Mouse (Mus musculus) MEL (cell line): ENCODE results near the gene Bicd2. TPM values are rescaled to one million over a fixed set of nuclear protein-coding genes. Genes with fewer than 3 reads are reported as not detected.

Source experiments
- DNase-seq: peaks from one replicate; pipeline ENCODE4 v3.0.0; 2011; ENCODE audit warnings: low read depth, low spot score
- H3K27ac ChIP-seq: 2 replicates; pipeline ENCODE4 v1.5.1; 2012; ENCODE audit warnings: low read depth, mild to moderate bottlenecking, control low read depth, low read length, moderate library complexity; ENCODE audit not compliant: control insufficient read depth
- H3K27me3 ChIP-seq, 2 experiments: fragments of 150-350 bp in 1 of 2; sonication (generic) in 1 of 2; 2 replicates each; pipeline ENCODE4 v1.6.1; 2012; ENCODE audit warnings: low read length in 2 of 2, mild to moderate bottlenecking in 2 of 2, improper control_type of control experiment in 1 of 2, moderate library complexity in 1 of 2; ENCODE audit not compliant: insufficient read depth in 2 of 2, control insufficient read depth in 1 of 2
- H3K36me3 ChIP-seq, 2 experiments: 2 replicates each; pipeline ENCODE4 v1.6.1; 2012 to 2014; ENCODE audit warnings: low read length in 2 of 2, improper control_type of control experiment in 1 of 2, inconsistent platforms in 1 of 2, mild to moderate bottlenecking in 1 of 2; ENCODE audit not compliant: insufficient read depth in 2 of 2, control insufficient read depth in 1 of 2
- H3K4me1 ChIP-seq, 2 experiments: fragments of 150-350 bp in 1 of 2; sonication (generic) in 1 of 2; 2 replicates each; pipeline ENCODE4 v1.6.1; 2012; ENCODE audit warnings: low read length in 2 of 2, improper control_type of control experiment in 1 of 2, mild to moderate bottlenecking in 1 of 2; ENCODE audit not compliant: insufficient read depth in 2 of 2, control insufficient read depth in 1 of 2
- H3K4me3 ChIP-seq, 2 experiments: fragments of 150-350 bp in 1 of 2; sonication (generic) in 1 of 2; 2 replicates each; pipeline ENCODE4 v1.5.1; 2012; ENCODE audit warnings: low read depth in 2 of 2, low read length in 2 of 2, mild to moderate bottlenecking in 2 of 2, moderate library complexity in 2 of 2, control low read depth in 1 of 2, improper control_type of control experiment in 1 of 2; ENCODE audit not compliant: control insufficient read depth in 1 of 2, insufficient read depth in 1 of 2
- H3K79me2 ChIP-seq: 2 replicates; pipeline ENCODE4 v1.6.1; 2012; ENCODE audit warnings: mild to moderate bottlenecking, low read length, moderate library complexity; ENCODE audit not compliant: control insufficient read depth, poor library complexity, insufficient read depth
- H3K9ac ChIP-seq: 2 replicates; pipeline ENCODE4 v1.6.1; 2012; ENCODE audit warnings: low read depth, mild to moderate bottlenecking, control low read depth, low read length, moderate library complexity; ENCODE audit not compliant: control insufficient read depth, poor library complexity, severe bottlenecking
- H3K9me3 ChIP-seq: fragments of 150-350 bp; sonication (generic); replicated peaks from 2 replicates; pipeline ENCODE4 v1.6.1; 2012; ENCODE audit warnings: mild to moderate bottlenecking, low read length, improper control_type of control experiment, moderate library complexity; ENCODE audit not compliant: insufficient read depth
- CHD2 ChIP-seq: IDR thresholded peaks from 2 replicates; pipeline ENCODE4 v1.6.1; 2011; ENCODE audit warnings: low read length, improper control_type of control experiment
- ELF1 ChIP-seq: IDR thresholded peaks from 2 replicates; pipeline ENCODE4 v1.6.1; 2014; ENCODE audit warnings: low read depth, mild to moderate bottlenecking, inconsistent platforms, low read length, improper control_type of control experiment, moderate library complexity
- EP300 ChIP-seq, 2 experiments: IDR thresholded peaks; 2 replicates each; pipeline ENCODE4 v1.6.1; 2011; ENCODE audit warnings: improper control_type of control experiment in 2 of 2, low read length in 2 of 2, low read depth in 1 of 2, mild to moderate bottlenecking in 1 of 2
- ETS1 ChIP-seq: IDR thresholded peaks from 2 replicates; pipeline ENCODE4 v1.6.1; 2012; ENCODE audit warnings: low read depth, mild to moderate bottlenecking, inconsistent platforms, low read length, improper control_type of control experiment, moderate library complexity
- GATA1 ChIP-seq: IDR thresholded peaks from 2 replicates; pipeline ENCODE4 v1.6.1; 2011; ENCODE audit warnings: low read depth, low read length, improper control_type of control experiment
- KAT2A ChIP-seq: conservative IDR thresholded peaks from 2 replicates; pipeline ENCODE4 v1.6.1; 2012; ENCODE audit warnings: low read depth, low read length, improper control_type of control experiment, inconsistent platforms
- MAX ChIP-seq: IDR thresholded peaks from 2 replicates; pipeline ENCODE4 v1.6.1; 2011; ENCODE audit warnings: low read length, improper control_type of control experiment
- MYB ChIP-seq: IDR thresholded peaks from 2 replicates; pipeline ENCODE4 v1.6.1; 2011; ENCODE audit warnings: mild to moderate bottlenecking, low read depth, low read length, improper control_type of control experiment
- POLR2AphosphoS2 ChIP-seq: IDR thresholded peaks from 2 replicates; pipeline ENCODE4 v1.6.1; 2011; ENCODE audit warnings: low read length, improper control_type of control experiment
- RAD21 ChIP-seq: IDR thresholded peaks from 2 replicates; pipeline ENCODE4 v1.6.1; 2011; ENCODE audit warnings: mild to moderate bottlenecking, low read depth, low read length, improper control_type of control experiment
- SIN3A ChIP-seq: IDR thresholded peaks from 2 replicates; pipeline ENCODE4 v1.6.1; 2012; ENCODE audit warnings: low read length, improper control_type of control experiment, inconsistent platforms
- USF2 ChIP-seq, 2 experiments: IDR thresholded peaks; 2 replicates each; pipeline ENCODE4 v1.6.1; 2011 to 2012; ENCODE audit warnings: improper control_type of control experiment in 2 of 2, low read length in 2 of 2, borderline replicate concordance in 1 of 2, inconsistent platforms in 1 of 2, low read depth in 1 of 2, mild to moderate bottlenecking in 1 of 2; ENCODE audit not compliant: insufficient read depth in 1 of 2
- ZMIZ1 ChIP-seq: IDR thresholded peaks from 2 replicates; pipeline ENCODE4 v1.6.1; 2012; ENCODE audit warnings: low read depth, mild to moderate bottlenecking, inconsistent platforms, low read length, improper control_type of control experiment, moderate library complexity
- polyA plus RNA-seq, 2 experiments: library from polyadenylated mRNA; stranded (reverse) in 1 of 2; unstranded in 1 of 2; fragments of >175 nt in 1 of 2; fragments of >200 nt in 1 of 2; gene quantifications; 2 replicates each; pipeline versions ENCODE4 v1.2.1 to v1.2.4; 2012; ENCODE audit warnings: low replicate concordance in 2 of 2, low read depth in 1 of 2; ENCODE audit not compliant: insufficient read length in 2 of 2, insufficient read depth in 1 of 2, missing spikeins in 1 of 2
- total RNA-seq: library from RNA; depleted of rRNA; stranded (reverse); fragments of 300-350 nt; gene quantifications from 2 replicates; pipeline ENCODE4 v1.2.3, GENCODE M21; 2012

Bicd2 gene
- total and polyA plus RNA-seq, 3 experiments: 21.8 to 22.6 TPM; not detected in 1

- Histone ChIP-seq H3K9ac (no peak overlapping the region), H3K79me2 (no peaks in the 10 kb centered on the region), H3K9me3 (no peaks in the 10 kb centered on the region), H3K27me3 (peaks cover 4 to 9% of the 10 kb centered on the region in 2 experiments), H3K4me1 (no peaks in the 10 kb centered on the region), H3K36me3 (no peaks in the 10 kb centered on the region), H3K4me3 (no peak overlapping the region), H3K27ac (no peak overlapping the region)
- TF ChIP-seq GATA1 (no peak), MAX (no peak), USF2 (IDR thresholded peaks at IDR 0.05; ENCODE audit: borderline replicate concordance in 1 of 2, insufficient read depth in 1 of 2, low read depth in 1 of 2, low read length in 2 of 2) (no peak), ELF1 (no peak), SIN3A (no peak), RAD21 (no peak), CHD2 (no peak), POLR2AphosphoS2 (no peak)
- DNase-seq: no peak
Measured at GRCm38 (mm10) chr13:49316386-49317162, 24.8 kb upstream of the Bicd2 start.

GRCm38 (mm10) chr13:49317508-49317907, 23.9 kb upstream of the Bicd2 start:
- no peaks in the 10 kb centered on the region for H3K9me3 ChIP-seq
- TF ChIP-seq ZMIZ1: no peak
- TF ChIP-seq, all 39 proteins: peak for 0
- H3K9ac ChIP-seq: no peak overlapping the region
- H3K79me2 ChIP-seq: no peaks in the 10 kb centered on the region
- peaks cover 4 to 9% of the 10 kb centered on the region in 2 experiments for H3K27me3 ChIP-seq
- no peak overlapping the region for H3K27ac ChIP-seq
- H3K36me3 ChIP-seq: no peaks in the 10 kb centered on the region
- H3K4me3 ChIP-seq: no peak overlapping the region
- H3K4me1 ChIP-seq: no peaks in the 10 kb centered on the region
- no peak for DNase-seq

- TF ChIP-seq ETS1 (no peak), MYB (no peak), EP300 (IDR thresholded peaks at IDR 0.05; ENCODE audit: low read depth in 1 of 2, low read length in 2 of 2) (no peak), CHD2 (no peak), KAT2A (no peak), POLR2AphosphoS2 (no peak)
- Histone ChIP-seq H3K9me3 (no peaks in the 10 kb centered on the region), H3K27ac (no peak overlapping the region), H3K36me3 (no peaks in the 10 kb centered on the region), H3K27me3 (peaks cover 4 to 9% of the 10 kb centered on the region in 2 experiments), H3K4me3 (no peak overlapping the region), H3K4me1 (no peaks in the 10 kb centered on the region), H3K79me2 (no peaks in the 10 kb centered on the region), H3K9ac (no peak overlapping the region)
- DNase-seq: no peak
Measured at GRCm38 (mm10) chr13:49317914-49318313, 23.5 kb upstream of the Bicd2 start.
